Mouse (Mus musculus) ES-Bruce4 (cell line): ENCODE data around the gene Tmem135.

ENCODE experiments used
- CTCF ChIP-seq: IDR thresholded peaks from one replicate; pipeline ENCODE4 v1.8.1; 2011; ENCODE audit warnings: low read depth, low read length
- POLR2A ChIP-seq: IDR thresholded peaks from one replicate; pipeline ENCODE4 v1.8.1; 2011; ENCODE audit warnings: low read length; ENCODE audit not compliant: insufficient read depth

DNA sequence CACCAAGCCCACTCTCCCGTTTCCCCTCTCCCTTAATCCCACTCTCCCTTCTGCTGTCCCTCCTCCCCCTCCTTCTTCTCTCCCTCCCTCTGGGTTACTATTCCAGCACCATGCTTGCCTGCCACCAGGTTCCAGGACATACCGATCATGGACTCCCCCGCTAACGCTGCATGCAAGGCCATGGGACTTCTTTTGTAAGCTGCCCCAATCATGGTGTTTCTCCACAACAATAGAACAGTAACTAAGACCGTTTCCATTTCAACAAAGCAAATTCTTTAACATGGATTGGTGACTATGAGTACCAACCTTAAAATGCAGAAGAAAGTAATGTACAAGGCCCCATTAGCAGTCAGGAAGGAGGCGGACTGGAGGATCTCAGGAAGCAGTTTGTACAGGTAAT, 97.2 kb downstream of the Tmem135 start:
- TF ChIP-seq CTCF (no peak), POLR2A (no peak)
